Mouse (Mus musculus) gastrocnemius, postnatal 4 days (tissue): Measurements from ENCODE around the gene Ust. TPM values are rescaled to one million over a fixed set of nuclear protein-coding genes. Genes with fewer than 3 reads are reported as not detected.

Source experiments
- DNase-seq, 2 experiments: peaks; one replicate each; pipeline ENCODE4 v3.0.0; 2021 to 2022; ENCODE audit warnings: low spot score in 2 of 2, mixed read lengths in 2 of 2
- total RNA-seq, 2 experiments: library from RNA; stranded (reverse); gene quantifications; 2 replicates each; pipeline ENCODE4 v1.2.3; 2021

Ust gene
- total RNA-seq, 2 experiments from 2014 or later, result 5.1 to 6.1 TPM

DNA sequence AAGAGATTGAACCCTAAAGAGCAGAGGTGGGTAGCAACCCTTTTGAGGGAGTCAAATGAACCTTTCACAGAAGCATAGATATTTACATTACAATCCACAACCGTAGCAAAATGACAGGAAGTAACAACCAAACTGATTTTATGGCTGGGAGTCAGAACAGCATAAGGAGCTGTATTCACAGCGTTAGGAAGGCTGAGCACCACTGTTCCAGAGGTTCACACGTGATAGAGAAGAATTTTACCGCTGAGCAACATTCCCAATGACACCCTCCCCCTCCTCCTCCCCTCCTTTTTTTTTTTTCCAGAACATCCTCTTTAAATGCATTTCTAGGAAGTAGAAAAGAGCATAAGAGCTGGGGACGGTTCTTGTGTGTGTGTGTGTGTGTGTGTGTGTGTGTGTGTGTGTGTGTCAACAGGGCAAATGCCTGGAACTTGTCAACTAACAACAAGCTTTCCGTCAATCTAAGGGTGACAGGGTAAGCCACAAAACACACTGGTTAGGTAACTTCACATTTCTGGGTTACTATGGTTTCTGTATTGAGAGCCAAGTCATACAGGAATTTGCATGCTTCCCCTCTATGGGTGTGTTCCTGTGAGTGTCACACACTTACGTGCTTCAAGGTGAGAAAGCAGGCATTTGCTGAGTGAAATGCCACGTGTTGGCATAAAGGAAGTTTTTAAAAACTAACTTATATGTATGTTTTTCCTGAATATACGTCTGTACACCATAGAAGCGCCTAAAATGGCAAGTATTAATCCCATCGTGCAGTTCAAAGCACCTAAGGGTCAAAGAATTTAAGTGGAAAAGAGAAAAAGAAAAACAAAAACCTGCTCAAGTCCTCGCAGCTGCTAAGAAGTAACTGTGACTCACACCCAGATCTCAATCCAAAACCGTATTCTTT lies 13.0 kb downstream of the Ust start:
- no peak for DNase-seq

DNA sequence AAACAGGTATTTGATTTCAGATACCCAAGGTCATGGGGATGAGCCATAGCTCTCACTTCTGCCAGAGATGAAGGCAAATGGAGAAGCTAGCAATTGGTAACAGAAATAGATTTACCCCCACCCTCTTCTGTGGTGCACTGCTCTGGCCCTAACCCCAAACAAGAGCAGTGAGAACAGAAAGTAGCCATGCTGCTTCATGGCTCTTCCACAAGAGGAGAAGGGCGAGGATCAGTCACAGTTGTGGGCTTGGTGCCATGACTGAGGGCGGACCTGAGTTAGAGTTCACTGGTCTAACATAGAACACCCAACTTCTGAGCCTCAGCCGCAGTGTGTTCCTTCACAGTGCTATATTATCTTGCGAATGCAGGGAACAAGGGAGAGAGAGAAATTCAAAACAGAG lies 13.8 kb downstream of the Ust start:
- DNase-seq, result no peak

DNA sequence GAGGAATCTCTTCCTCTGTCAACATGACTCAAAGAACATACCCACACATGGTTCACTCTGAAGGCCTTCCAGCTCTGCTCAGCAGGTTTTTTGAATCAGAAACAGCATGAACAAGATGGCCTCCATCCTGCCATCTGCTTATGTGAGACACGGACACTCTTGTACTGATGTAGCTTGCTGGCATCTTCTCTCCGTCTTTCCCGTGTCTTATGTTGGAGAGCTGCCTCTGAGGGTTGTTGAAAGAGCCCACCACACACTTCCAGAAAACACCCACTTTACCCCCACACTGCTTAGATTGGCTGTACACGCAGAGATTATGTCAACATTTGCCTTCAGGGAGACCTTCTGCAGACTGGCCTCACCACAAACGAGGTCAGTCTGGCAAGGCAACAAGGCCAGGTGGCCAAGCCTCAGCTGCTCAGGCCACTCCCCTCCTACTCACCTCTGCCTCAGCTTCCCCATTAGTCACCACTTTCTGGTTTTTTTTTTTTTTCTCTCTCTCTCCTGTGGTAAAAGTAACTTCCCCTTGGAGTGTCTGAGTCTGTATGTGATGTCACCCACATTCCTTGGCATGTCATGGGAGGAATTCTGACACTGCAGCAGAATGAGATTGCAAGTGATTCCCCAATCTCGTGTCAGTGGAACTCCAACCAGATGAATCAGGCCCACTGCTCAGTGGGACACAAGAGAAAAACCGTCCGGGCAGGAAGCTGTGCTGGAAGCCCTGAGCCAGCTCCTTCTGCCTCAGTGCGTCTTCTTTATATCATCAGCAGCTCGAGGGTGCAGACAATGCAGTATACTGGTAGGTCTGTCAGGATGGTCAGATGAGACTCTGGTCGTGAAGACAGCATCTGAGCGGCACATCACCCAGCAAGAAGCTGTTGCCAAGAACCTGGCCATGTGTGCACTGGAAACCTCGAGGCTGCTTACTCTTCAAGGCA lies 19.4 kb downstream of the Ust start:
- DNase-seq, result no peak

DNA sequence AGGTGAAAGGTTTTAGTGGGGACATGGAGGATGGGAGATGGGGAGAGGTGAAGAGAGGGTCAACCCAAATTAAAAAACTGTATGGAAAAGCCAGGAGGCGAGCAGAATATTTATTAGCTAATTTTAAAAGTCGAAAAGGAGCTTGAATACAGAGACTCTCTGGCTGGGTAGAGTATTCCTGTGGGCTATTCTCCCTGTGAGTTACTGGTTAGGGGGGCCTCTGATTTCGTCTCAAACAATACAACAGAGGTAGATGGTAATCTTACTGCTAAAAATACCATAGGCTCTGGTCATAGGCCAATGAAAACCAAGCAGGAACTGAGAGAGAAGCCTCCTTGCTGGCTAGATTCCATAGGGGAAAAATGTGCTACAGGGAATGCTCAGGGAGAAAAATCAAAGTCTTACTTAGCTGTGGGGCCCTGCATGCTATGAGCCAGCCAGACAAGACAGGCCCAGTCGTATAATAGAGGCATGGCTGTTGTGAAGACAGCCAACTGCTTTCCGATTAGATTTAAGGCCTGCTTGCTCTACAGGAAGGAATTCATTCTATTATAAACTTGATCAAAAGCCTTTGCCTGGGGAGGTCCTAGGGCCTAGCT lies 23.0 kb downstream of the Ust start:
- DNase-seq, result no peak

- no peak for DNase-seq
Observed at GRCm38 (mm10) chr10:8491909-8492591, 26.6 kb downstream of the Ust start.

GRCm38 (mm10) chr10:8487388-8487787 lies 31.2 kb downstream of the Ust start:
- no peak for DNase-seq

- DNase-seq, result no peak
Observed at GRCm38 (mm10) chr10:8484487-8484886, 34.1 kb downstream of the Ust start.

GRCm38 (mm10) chr10:8482779-8483178 lies 35.8 kb downstream of the Ust start:
- DNase-seq, result no peak

DNA sequence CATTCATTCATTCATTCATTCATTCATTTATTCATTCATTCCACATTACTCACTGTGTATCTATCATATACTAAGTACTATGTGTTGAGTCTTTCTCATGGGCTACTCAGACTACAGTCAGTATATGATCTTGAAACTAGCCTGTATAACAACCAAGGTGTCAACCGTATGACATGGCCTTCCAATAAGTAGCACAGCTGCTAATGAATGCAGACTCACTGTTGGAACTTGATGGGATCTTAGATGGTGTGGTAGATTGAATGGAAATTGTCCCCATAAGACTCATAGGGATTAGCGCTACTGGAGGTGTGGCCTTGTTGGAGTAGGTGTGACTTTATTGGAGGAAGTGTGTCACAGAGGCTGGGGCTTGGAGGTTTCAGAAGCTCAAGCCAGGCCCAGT lies 38.8 kb downstream of the Ust start:
- DNase-seq, result no peak

GRCm38 (mm10) chr10:8477936-8478335 lies 40.7 kb downstream of the Ust start:
- DNase-seq, result no peak

DNA sequence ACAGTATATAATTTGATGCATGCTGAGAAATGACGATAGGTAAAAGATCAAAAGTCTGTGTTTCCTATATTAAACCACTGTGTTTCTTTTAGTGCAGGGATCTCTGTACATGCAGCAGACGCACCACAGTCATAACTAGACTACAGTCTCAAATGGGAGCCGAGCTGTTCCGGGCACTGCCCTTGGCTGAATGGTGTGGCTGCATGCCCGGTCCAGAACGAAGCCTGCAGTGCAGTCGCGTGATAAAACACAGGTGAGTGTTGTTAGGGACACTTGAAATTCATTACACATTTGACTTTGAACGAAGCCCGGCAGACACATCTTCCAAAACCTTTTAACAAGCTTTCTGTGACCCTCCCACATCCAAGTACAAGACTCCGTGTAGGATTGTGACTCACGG lies 46.6 kb downstream of the Ust start:
- no peak for DNase-seq

DNA sequence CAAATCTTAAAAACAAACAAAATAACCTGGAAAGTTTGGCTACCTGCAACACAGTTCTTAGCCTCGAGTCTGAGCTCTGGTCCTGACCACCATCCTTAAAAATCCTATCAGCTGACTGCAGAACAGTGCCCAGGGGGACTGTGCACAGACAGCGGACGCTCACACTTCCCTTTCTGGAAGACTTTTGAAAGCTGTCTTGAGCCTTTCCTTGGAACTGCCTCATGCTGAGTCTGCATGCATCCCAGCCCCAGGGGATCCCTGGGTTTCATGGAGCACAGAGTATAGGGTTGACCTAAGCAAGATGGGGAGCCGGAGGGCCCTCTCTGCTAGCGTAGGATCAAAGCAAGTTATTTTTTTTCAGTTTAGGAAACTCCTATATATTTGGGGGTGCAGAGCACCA lies 47.6 kb downstream of the Ust start:
- no peak for DNase-seq

DNA sequence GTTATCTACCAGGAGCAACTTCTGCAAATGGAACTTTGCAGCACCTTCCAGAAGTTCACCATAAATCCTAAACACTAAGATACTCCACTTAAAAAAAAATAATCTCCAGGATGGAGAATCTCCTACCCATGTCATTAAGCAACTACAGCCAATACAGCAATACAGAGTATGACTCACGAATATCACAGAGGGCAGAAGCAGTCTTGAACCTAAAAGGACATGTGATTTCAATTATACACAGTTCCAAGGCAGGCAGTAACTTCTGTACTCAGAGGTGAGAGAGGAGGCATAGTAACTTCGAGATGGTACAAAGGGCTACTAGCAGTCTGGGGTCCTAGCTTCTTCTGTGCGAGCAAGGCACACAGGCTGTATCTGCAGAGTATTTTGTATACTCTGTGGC lies 49.1 kb downstream of the Ust start:
- no peak for DNase-seq

DNA sequence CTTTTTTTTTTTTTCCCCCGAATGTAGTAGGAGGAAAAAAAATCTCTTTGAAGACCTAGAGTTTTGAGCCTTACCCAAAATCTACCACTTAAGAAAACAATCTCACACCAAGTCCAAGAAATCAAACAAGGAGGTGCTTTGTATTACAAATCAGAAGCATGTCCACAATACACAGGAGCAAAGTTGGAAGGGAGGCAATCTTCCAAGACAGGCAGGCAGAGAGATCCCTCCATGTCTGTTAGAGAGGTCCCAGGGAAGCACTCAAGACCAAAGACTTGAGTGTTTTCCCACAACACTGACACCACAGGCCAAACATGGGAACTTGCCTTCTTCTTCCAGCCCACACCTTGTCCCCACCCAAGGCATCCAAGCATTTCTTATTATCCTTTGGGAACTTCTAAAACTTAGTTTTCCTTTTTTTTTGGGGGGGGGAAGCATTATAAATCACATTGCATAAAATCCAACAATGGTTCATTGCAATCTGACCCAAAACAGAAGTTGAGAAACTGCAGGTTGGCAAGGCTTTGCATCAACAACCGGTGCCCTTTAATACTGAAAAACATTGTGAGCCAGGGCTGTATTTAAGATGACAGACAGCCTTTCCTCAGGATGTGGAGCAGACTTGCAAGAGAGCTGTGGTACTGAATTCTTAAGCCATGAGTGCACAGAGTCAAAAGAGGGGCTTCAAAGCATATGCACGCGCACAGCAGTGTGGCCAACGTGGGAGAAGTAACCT lies 49.8 kb downstream of the Ust start:
- no peak for DNase-seq

- no peak for DNase-seq
Observed at GRCm38 (mm10) chr10:8465918-8466317, 52.7 kb downstream of the Ust start.

DNA sequence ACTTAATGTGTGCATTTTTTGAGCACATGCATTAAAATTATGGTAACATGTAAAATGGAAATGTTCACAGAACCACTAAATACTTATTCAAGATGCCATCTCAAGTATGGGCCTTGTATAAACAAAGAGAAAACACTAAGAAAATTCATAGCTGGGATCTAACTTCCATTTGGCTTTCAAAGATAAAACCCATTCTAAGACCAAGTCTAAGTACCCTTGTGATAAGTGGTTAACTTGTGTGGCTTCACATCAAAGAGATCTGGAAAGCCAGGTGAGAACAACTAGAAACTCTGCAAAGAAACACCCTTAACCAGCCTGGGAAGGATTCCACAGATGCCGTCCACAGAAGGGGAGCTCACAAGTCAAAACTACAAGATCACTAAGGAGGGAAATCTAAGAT lies 53.4 kb downstream of the Ust start:
- DNase-seq, result no peak

- no peak for DNase-seq
Observed at GRCm38 (mm10) chr10:8461372-8461771, 57.3 kb downstream of the Ust start.

- no peak for DNase-seq
Observed at GRCm38 (mm10) chr10:8454711-8455110, 63.9 kb downstream of the Ust start.

GRCm38 (mm10) chr10:8447681-8448080 lies 70.9 kb downstream of the Ust start:
- no peak for DNase-seq

GRCm38 (mm10) chr10:8446972-8447371 lies 71.7 kb downstream of the Ust start:
- DNase-seq, result no peak
